Mouse (Mus musculus) mature B cell (primary cell): Measurements from ENCODE around the gene Hoxa5.

Experiments used
- in situ Hi-C: fragments of 300-500 bp; cut with MboI; formaldehyde crosslinking; loops from 2 replicates; pipeline ENCODE4 v1.14.3; 2019

Hoxa5 gene

DNA sequence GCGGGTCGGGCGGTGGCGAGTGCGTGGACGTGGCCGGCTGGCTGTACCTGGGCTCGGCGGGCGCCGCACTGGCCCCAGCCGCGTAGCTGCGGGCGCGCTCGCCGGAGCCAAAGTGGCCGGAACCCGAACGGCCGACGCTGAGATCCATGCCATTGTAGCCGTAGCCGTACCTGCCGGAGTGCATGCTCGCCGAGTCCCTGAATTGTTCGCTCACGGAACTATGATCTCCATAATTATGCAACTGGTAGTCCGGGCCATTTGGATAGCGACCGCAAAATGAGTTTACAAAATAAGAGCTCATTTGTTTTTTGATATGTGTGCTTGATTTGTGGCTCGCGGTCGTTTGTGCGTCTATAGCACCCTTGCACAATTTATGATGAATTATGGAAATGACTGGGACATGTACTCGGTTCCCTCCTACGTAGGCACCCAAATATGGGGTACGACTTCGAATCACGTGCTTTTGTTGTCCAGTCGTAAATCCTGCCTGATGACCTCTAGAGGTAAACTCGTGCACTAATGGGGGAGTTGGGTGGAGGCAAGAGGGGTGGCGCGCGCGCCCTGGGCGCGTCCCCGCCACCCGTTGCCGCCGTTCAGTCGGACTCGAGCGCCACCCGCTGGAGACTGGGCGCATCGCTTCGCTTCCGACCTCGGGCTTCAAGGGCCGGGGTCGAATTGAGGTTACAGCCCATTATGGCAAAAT lies at the start of gene Hoxa5:
Hoxa5 (minus strand) TSS at position 538 of the 703 bp plus-strand sequence.
- in situ Hi-C loops: no loop called here

DNA sequence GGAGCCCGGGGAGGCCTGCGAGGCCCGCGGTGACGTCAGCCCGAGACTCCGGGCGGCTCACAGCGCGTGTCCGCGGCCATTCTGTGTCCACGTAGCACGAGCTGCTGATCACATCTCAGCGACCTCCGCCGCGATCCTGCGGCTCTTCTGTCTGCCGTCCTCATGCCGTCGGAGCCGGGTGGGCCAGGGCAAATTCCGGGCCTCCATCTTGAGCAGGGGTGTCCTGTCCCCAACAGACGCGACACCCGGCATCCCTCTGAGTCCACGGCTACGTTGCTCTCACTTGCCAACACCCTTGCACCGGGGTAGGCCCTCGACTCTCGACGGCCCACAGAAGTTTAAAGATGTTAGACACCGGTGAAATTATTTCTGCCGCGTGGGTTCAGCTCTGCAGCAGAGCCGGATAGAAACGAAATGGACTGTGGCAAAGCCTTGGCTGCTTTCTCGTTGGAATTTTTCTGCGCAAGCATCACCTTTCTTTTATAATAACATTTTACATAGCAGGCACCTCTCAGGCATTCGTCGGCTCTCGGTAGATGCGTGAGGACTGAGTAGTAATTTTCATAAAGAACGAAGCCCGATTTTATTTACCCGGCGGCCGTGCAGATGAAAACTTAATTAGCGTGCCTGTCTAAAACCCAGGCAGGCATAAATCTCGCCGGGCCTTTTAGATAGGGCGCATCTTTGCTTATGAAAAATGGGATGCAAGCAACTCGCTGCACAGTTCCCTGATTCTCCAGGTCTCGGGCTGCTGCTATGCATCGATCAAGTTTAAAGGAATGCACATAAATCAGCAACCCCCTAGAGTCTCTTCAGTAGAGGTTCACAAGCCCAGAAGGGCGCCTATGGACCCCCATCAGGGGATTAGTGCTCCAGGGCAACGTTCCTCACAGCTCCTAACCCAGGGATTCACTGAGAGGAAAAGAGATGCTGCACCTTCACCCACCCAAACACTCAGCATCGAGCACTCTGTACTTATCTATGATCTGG lies 49.4 kb upstream of the Hoxa5 start:
- in situ Hi-C loops: loop anchor here (25.0 kb wide), 1 partner anchor 333 kb away; no protein-coding TSS in a partner anchor

DNA sequence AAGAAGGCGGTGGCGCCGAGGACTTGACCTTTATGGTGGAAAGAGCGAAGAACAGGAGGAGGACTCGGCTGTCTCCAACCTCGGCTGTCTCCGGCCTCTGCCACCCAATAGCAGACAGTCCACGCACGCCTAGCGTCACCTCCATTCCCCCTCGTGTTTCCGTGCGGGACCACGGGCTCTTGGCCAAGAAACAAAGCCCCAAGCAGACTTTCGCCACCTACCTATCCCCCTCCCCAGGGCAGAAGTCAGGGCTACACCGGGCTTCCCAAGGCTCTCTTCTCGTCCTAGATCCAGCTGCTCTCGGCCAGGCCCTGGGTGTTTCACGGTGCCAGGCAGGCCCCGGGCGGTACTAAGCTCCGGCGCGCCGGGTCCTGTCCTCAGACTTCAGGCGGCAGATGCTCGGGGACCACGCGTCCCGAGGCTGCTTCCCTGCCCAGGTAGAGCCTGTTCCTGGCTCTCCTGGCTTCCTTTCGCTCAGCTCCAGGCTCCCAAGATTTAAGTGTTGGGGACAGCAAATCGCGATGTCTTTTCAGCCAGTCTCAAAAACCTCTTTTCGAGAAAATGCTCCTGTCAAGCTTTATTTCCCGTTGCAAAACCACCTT lies 48.5 kb upstream of the Hoxa5 start:
- in situ Hi-C loops: loop anchor here (25.0 kb wide), 1 partner anchor 334 kb away; no protein-coding TSS in a partner anchor

DNA sequence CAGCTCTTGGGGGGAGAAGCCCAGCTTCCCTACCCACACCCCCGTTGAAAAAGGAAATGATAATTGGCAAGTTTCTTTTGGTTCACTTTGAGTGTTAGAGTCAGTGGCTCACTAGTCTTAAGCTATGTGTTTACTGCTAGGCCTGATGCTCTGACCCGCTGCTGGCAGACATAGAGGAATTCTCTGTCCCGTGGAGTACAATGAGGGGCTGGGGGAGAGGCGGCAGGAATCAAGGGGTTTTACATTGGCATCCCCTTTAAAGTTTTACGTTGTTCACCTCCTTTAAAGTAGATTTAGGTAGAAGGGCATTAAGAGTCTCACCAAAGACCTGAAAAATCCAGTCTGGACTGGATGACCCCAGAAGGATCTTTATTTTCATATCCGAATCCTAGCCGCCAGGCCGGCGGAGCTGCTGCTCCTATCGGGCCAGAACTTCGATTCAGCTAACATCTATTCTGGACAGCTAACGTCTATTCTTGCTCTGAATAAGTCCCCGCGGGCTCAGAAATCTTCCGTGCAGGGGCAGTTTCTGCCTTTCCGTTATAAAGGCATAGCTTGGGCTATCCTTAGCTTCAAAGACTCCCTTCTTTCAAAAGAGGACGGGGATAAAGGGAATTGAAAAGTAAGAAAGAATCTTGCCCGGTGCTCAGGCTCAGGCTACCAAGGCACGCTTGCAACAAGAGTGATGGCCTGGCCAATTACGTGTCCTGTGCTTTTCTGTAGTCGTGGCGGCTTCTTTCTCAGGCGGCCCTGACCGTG lies 47.8 kb upstream of the Hoxa5 start:
- in situ Hi-C loops: loop anchor here (25.0 kb wide), 1 partner anchor 335 kb away; no protein-coding TSS in a partner anchor

DNA sequence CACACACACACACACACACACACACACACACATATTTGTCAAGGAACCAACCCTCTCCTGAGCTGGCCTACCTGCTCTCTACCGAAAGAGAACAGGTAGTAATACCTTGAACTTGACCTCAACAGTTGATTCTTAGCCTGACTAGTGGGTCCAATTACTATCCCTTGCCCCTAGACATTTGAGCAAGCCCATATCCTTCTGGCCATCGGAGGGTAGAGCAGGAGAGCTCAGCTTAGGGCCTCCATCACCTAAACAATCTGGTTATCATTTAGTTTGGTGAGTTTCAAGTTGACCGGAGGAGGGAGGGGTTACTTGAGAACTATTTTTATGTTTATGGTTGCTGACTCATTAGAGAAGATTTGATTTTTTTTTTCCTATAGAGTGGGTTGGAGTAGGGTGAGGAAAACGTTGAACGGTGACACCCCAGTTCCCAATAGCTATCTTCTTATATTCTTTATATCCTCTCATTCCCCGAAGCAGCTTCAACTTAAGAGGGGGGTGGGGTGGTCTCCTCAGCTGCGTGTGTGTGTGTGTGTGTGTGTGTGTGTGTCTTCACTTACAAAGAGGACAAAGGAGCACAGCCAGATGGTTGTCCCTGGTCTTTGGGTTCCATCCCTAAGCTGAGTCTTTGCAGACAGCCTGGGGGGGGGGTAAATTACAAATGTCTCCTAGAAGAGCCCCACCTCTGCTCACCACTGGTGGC lies 46.9 kb upstream of the Hoxa5 start:
- in situ Hi-C loops: loop anchor here (25.0 kb wide), 1 partner anchor 336 kb away; no protein-coding TSS in a partner anchor

DNA sequence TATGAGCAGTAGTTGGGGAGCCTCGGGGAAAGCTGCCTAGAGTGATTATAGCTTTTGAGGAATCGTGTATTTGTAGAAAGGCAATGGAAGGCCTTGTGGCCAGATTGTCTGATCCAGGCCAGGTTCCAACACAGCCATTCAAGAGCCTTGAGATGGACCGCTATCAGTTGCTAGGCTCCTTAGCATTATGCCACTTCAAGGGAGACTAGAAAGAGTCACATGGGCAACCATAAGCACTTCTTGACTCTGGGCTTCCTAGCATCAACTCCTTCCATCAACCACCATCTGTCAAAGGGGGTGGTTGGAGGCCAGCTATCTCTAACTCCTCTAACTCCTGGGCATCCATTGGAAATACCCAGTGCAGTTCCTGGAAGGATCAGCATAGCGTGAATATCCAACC lies 45.4 kb upstream of the Hoxa5 start:
- in situ Hi-C loops: loop anchor here (25.0 kb wide), 2 partner anchors 337 to 1438 kb away; no protein-coding TSS in a partner anchor

DNA sequence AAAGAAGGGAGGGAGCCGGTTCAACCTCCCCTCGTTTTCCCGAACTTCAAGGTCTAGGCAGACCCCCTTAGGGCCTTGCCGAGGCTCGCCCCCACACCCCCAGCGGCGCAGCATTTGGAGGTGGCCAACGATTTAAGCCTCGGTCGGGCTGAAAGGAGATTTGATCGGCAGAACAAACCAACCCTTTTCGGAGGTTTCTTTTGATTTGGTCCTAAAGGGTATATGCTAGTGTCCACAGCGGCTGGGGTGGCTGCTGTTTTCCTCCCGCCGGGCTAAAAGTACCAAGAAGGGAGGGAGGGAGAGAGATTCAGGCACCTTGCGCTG lies 45.0 kb upstream of the Hoxa5 start:
- in situ Hi-C loops: loop anchor here (25.0 kb wide), 1 partner anchor 1437 kb away; no protein-coding TSS in a partner anchor

DNA sequence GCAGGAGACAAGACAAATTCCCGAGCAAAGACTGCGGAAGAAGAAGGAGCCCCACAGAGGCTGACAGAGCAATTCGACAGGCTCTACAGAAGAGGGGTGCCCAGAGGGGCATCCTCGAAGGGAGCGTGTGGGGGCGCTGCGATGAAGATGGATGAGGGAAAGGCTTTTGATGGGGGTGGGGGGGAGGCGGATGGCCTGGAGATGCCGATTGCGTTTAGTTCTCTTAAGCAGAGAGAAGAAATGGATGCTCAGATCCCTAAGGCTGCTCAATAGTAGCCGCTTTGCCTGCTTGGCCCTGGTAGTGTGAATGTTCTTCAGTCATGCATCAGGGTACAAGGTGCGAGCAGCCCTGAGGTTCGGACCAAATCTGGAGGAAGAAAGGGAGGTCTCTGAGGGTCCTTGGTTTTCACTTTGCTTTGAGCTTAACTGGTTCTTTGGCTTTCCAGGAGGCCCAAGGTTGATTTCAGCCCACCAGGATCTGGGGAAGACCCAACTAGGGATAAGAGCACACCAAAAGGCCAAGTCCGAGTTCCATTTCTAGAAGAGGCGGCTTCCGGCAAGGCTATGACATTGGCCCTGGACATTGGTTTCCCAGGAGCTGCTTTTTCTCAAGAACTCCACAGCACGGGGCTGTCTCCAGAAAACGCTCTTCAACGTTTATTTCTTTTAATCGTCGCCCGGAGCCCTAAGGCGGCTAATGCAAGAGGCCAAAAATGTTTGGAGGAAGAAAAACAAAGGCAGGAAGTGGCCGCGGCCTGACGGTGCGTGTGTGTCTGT lies 44.4 kb upstream of the Hoxa5 start:
- in situ Hi-C loops: loop anchor here (25.0 kb wide), 1 partner anchor 1437 kb away; no protein-coding TSS in a partner anchor

DNA sequence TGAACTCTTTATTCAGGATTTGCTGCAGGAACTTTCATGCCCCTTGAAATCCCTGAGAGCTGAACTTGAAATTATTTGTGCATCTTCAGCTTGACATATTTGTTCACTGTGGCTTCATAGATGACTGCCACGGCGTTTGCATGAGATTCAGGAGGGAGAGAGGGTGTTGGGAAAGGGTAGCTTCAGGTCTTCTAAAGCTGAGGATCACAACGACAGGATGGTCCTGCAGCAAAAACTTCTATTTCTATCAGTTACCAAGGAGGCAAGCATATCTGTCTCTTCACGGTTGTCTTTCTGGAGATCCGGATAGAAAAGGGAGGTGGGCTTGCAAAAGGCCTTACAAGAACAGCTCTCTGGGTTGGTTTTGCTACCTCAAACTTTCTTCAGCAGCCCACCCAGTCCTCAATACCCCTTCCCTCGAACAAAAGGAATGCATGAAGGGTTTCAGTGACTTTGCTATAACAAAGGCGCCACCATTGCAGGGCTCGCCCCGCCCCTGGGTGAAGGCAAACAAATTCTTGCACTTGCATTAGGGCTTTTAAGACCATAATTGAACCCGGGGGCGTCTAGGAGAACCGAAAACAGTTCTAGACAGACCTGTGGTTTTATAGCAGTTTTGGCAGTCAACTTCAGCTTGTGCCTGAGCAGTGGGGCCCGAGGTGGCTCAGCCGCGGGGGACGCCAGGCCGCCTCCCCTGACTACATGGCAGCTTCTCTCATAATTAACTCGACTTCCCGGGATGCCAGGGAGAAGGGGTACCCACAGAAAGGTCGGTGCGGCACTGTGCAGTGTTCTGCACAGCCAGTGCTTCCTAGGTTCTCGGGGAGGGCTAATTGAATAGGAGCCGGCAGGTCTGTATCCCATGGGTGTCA lies 43.6 kb upstream of the Hoxa5 start:
- in situ Hi-C loops: loop anchor here (25.0 kb wide), 1 partner anchor 1436 kb away; no protein-coding TSS in a partner anchor

DNA sequence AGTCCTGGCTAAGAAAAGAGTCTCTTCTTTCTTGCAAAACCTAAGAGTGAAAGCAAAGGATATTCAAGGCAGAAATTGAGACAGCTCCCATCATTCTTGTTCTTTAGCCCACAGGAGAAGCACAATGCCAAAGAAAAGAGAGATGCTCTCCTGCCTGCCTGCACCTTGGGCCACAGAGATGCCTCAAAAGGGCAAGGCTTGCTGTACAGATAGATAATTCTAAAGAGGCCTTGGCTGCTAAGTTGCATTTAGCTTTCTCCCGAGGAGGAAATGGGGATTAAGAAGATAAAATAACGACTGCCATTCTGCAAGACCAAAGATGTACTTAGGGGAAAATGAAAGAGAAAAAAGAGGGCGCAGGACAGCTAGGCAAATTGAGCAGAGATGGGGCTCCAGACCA lies 42.5 kb upstream of the Hoxa5 start:
- in situ Hi-C loops: loop anchor here (25.0 kb wide), 1 partner anchor 1435 kb away; no protein-coding TSS in a partner anchor

DNA sequence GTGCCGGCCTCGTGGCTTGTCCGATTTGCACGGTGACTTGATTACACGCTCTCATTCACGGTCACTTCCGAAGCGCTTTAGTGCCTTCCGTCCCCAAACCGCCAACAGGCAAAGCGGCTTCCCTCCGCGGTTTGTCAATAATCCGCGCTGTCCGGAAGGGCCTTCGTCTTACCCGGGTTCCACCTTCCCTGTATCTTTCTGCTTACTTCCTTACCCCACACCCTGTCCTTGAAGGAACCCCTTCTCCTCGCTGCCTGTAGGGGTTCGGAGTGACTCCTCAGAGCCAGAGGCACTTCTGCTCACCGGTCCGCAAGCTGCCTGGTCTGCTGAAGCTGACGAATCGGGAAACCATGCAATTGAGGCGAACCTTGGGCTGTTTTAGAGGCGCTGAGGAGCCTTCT lies 42.0 kb upstream of the Hoxa5 start:
- in situ Hi-C loops: loop anchor here (25.0 kb wide), 1 partner anchor 1434 kb away; no protein-coding TSS in a partner anchor

DNA sequence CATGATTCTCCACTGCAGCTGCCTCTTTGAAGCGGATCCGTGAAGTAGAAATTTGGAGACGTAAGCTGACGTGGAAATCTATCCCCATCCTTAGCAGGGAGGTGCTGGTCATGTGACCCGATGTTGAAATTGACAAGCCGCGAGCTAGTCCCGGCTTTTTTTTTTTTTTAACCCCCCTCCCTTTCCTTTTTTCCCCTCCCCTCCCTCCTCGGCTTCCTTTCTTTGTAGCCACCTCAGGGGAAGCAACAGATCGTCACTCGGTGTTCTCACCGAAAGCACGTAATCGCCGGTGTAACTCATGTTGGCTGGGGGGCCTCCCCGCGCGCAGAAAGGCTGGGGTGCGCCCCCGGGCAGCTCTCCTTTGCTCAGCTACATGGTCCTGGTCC lies 41.4 kb upstream of the Hoxa5 start, which contains the start of gene Hoxa11:
Hoxa11 (minus strand) TSS at position 54 of the 386 bp plus-strand sequence.
- in situ Hi-C loops: loop anchor here (25.0 kb wide), 1 partner anchor 1433 kb away; no protein-coding TSS in a partner anchor

DNA sequence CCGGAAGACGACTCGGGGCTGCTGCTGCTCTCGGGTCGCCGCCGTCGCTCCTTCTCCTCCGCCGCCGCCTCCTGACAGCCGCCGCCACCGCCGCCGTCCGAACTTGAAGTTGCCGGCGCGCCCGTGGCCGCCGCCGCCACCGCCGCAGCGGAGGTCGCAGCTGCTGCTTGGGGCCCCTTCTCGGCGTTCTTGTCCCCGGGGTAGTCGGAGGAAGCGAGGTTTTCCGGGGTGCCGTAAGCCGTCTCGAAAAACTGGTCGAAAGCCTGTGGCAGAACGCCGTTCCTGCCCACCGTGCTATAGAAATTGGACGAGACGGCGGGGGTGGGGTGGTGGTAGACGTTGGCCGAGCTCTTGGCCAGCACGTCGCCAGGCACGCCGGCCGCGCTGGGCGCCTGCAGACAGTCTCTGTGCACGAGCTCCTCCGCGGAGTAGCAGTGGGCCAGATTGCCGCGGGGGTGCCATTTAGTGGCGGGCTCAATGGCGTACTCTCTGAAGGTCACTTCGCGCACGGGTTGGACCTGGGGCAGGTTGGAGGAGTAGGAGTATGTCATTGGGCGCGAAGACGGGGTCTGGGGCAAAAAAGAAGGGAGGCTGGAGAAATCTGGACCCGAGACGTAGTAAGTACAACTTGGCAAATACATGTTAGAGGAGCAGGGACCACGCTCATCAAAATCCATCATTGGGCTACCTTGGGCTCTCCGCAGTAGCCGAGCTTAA lies 40.8 kb upstream of the Hoxa5 start:
- in situ Hi-C loops: loop anchor here (25.0 kb wide), 1 partner anchor 1433 kb away; no protein-coding TSS in a partner anchor

DNA sequence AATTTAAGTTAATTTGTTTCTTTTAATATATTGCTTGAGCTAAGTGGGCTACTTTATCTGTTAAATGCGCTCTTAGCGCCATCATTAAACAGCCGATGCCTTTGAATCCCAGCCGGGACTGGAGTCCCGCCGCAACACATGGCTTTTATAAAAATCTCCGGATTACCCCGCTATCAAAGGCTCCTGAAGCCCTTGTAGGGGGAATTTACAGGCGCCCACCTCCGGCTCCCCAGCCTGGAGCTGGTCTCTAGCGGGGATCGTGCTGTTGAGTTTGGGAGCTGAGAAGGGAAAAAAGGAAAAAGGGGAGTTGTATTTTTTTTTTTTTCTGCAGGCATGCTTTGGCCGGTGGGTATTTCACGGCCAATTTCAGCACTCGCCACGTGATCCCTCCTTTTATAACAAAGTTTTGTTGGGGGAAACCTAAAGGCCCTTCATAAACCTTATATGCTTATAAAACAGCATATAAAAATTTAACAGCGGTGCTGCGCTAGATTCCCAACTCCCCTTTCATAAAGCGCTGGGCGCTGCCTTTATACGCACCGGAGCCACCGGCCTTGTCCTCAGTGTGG lies 40.2 kb upstream of the Hoxa5 start:
- in situ Hi-C loops: loop anchor here (25.0 kb wide), 1 partner anchor 1432 kb away; no protein-coding TSS in a partner anchor

DNA sequence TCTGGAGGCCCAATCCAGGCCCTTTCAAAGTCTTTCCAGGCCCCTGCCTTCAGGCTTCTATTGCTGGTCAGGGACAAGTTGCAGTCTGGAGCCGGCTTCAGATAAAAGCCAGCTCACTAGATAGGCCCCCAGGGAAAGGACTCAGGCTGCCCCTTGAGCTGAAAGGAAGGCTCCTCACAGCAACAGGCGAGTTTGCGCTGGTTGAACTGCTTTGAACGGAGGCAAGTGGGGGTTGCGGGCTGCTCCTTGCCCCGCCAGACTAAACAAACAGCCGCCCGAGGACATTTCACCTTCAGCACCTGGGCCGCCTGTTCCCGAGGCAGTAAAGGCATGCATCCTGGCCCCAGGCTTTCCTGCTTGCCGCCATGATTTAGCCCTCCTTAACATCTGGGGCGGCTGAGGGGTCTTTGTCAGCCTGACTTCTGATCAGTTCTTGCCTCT lies 39.3 kb upstream of the Hoxa5 start:
- in situ Hi-C loops: loop anchor here (25.0 kb wide), 1 partner anchor 1431 kb away; no protein-coding TSS in a partner anchor

DNA sequence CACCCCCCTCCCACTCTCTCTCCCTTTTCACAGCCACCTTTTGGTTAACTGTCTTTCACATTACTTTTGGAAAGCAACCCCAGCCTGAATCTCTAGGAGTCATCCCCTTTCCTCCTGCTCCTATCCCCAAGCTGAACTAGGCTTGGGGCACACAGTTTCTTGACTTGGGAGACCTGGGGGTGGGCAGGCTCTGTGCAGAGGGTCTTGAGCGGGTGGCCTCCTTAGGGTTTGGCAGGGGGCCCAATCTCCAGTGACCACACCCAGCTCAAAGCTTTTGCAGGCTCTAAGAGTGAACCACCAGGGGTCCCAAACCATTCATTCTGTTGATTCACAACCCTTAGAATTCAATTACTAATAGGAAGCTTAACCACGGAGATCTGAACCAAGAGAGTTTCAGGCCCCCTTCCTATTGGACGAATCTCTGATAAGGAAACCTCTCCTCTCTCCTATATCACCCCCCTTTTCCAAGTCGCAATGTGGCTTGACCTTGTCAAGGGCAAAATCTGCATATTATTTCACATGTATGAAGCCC lies 38.5 kb upstream of the Hoxa5 start:
- in situ Hi-C loops: loop anchor here (25.0 kb wide), 1 partner anchor 1431 kb away; no protein-coding TSS in a partner anchor
